Mouse (Mus musculus): ENCODE data around the gene Olfr1506. TPM values are rescaled to one million over a fixed set of nuclear protein-coding genes. Genes with fewer than 3 reads are reported as not detected.
"Not testable (repeated sequence)": the region's sequence is repeated elsewhere in the genome, so short reads cannot be mapped to it uniquely, and the experiment has no call there.

Olfr1506 gene
- not detected in 2 replicates for polyA plus RNA-seq (2015; fragmentation: Nextera tagmentation; extraction: Ambion mirVana)

DNA sequence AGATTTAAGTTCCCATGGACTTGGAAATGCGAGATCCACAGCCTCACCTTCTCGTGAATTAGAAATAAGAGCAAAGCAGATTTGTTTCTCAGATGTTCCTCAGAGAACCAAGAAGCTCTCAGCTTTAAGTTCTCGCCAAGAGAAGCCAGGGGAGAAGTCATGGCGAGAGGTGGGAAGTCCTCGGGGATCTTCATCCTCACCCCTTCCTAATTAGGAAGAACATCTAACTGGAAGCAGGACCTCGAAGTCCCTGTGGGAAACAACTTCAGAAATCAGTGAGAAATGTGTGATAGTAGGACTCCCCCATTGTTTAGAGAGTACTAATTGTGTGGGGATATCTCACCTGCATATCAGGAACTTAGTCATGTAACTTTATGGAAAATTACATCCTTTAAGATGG lies at the start of gene Olfr1506:
Gene Olfr1506, minus strand, starts transcription at position 101 of the 400 bp plus-strand sequence.
- not testable (repeated sequence) for ATAC-seq (ENCODE audit: low read depth); H3K27me3 ChIP-seq
- no CpG with 5 or more reads among the region's 6 CpGs for WGBS (ENCODE audit: insufficient replicate concordance)

DNA sequence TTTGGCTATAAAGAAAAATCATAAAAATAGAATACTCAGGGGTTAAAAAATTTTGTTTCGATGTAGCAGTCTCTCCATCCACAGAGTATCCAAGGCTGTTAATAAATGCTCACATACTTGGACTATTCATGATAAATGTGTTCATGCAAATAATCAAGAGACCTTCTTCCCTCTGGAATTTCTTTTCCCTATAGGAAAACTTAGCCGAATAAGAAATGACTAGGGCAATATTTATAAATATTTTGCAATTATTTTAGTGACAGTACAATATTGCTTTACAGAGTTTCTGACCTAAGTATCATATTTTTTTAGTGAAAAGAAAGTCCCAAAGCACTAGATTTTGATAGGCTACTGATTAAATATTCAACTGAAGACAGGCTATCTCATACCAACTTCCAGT lies 46.6 kb upstream of the Olfr1506 start, which contains the start of gene Olfr1271:
Gene Olfr1271, minus strand, starts transcription at position 101 of the 400 bp plus-strand sequence.
- no peaks in the 10 kb centered on the region for H3K36me3 ChIP-seq
- H3K27me3 ChIP-seq = no peaks in the 10 kb centered on the region
- H3K4me2 ChIP-seq = no peak within 1 kb of the TSS
- no peak within 1 kb of the TSS for H3K4me3 ChIP-seq (replicated peaks)
- no peaks in the 10 kb centered on the region for H3K4me1 ChIP-seq (replicated peaks)
- H3K27ac ChIP-seq = no peak within 1 kb of the TSS
- DNase-seq (no peak), ATAC-seq (ENCODE audit: low read depth) (no peak)
- H3K9ac ChIP-seq = no peak within 1 kb of the TSS
- no peaks in the 10 kb centered on the region for H3K9me3 ChIP-seq (replicated peaks)
- WGBS (ENCODE audit: insufficient replicate concordance) = 62% methylated on average over 2 of the region's 2 CpGs

More for the DNA sequence above, at the start of gene Olfr1506:
- H3K27ac ChIP-seq; H3K4me3 ChIP-seq (replicated peaks); DNase-seq; H3K4me2 ChIP-seq; H3K36me3 ChIP-seq; H3K9me3 ChIP-seq (replicated peaks); H3K9ac ChIP-seq; H3K4me1 ChIP-seq (replicated peaks): not testable (repeated sequence)

DNA sequence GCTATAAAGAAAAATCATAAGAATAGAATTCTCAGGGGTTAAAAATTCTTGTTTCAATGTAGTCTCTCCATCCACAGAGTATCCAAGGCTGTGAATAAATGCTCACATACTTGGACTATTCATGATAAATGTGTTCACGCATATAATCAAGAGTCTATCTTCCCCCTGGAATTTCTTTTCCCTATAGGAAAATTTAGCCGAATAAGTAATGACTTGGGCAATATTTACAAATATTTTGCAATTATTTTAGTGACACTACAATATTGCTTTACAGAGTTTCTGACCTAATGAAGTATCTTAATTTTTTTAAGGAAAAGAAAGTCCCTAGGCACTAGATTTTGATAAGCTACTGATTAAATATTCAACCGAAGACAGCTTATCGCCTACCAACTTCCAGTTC lies 33.2 kb upstream of the Olfr1506 start, which contains the start of gene Olfr142:
Gene Olfr142, minus strand, starts transcription at position 101 of the 400 bp plus-strand sequence.
- DNase-seq (no peak), ATAC-seq (ENCODE audit: low read depth) (no peak)
- 78% methylated on average over 4 of the region's 4 CpGs for WGBS (ENCODE audit: insufficient replicate concordance)
- Histone ChIP-seq H3K4me1 (replicated peaks) (no peaks in the 10 kb centered on the region), H3K27ac (no peak within 1 kb of the TSS), H3K4me2 (no peak within 1 kb of the TSS), H3K9ac (no peak within 1 kb of the TSS), H3K27me3 (no peaks in the 10 kb centered on the region), H3K9me3 (replicated peaks) (0 out of 2 replicates have a peak, but pooled peaks cover 3% of the 10 kb centered on the region), H3K36me3 (no peaks in the 10 kb centered on the region), H3K4me3 (replicated peaks) (no peak within 1 kb of the TSS)

DNA sequence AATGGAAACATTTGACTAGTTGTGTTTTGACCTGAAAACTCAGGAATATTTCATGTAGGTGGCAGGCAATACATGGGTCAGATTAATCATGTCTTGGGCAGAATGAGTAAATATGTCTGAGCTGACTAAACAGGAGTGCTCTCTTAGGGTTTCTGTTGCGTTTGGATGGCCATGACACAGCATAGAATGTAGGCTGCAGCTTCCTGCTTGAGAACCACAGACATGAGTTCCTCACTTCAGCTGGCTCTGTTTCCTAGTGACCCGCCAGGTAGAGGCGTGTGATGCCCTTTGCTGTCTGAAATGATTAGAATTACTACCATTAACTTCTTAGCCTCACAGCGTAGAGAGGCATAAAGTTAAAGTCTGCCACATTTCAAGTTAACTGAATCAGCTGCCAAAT lies 24.7 kb downstream of the Olfr1506 start:
- not testable (repeated sequence) for H3K4me2 ChIP-seq; H3K27ac ChIP-seq; ATAC-seq (ENCODE audit: low read depth); H3K36me3 ChIP-seq; H3K9ac ChIP-seq; DNase-seq; H3K4me3 ChIP-seq (replicated peaks); H3K9me3 ChIP-seq (replicated peaks); H3K4me1 ChIP-seq (replicated peaks); H3K27me3 ChIP-seq
- WGBS (ENCODE audit: insufficient replicate concordance) = no CpG with 5 or more reads among the region's 4 CpGs

DNA sequence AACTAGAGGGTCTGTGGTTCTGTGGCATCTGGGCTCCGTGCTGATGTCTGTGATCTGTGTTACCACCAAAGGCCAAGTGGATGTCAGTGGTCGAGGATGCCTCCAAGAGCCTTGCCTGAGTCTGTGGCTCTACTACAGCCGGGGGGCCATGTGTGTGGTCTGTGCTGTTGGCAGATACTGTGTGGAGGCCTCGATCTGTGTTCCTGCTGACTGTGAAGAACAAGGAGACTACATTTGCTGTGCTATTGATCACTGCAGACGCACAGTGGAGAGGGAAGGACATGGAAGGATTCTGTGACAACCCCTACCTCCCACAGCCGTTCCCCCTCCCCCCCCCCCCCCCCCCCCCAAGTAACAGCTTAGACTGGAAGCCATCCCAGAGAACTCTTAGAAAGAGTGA lies 29.0 kb downstream of the Olfr1506 start:
- no CpG with 5 or more reads among the region's 6 CpGs for WGBS (ENCODE audit: insufficient replicate concordance)
- not testable (repeated sequence) for H3K4me2 ChIP-seq; H3K9ac ChIP-seq; H3K36me3 ChIP-seq; H3K4me1 ChIP-seq (replicated peaks); H3K27ac ChIP-seq; H3K4me3 ChIP-seq (replicated peaks); DNase-seq; H3K9me3 ChIP-seq (replicated peaks); H3K27me3 ChIP-seq; ATAC-seq (ENCODE audit: low read depth)

DNA sequence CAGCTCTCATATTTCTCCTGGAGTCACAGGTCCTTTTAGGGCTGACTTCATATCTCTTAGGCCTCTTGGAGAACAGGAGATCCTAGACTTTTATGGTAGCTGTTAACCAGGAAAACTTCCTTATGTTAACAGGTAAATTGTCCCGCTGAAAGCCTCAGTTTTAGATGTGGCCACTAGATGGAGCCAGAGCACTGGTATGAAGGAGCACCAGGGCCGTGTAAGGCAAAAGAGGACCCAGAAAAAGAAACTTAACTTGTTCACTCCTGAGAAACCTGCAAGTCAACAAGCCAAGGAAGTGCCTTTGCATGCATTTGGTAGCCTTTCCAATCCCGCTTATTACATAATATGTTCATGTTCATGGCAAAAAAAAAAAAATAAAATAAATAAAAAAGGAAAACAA lies 29.5 kb downstream of the Olfr1506 start:
- not testable (repeated sequence) for H3K9ac ChIP-seq; ATAC-seq (ENCODE audit: low read depth); DNase-seq; H3K4me2 ChIP-seq; H3K27me3 ChIP-seq; H3K9me3 ChIP-seq (replicated peaks); H3K4me1 ChIP-seq (replicated peaks); H3K4me3 ChIP-seq (replicated peaks); H3K36me3 ChIP-seq; H3K27ac ChIP-seq
- no CpG with 5 or more reads among the region's 3 CpGs for WGBS (ENCODE audit: insufficient replicate concordance)

DNA sequence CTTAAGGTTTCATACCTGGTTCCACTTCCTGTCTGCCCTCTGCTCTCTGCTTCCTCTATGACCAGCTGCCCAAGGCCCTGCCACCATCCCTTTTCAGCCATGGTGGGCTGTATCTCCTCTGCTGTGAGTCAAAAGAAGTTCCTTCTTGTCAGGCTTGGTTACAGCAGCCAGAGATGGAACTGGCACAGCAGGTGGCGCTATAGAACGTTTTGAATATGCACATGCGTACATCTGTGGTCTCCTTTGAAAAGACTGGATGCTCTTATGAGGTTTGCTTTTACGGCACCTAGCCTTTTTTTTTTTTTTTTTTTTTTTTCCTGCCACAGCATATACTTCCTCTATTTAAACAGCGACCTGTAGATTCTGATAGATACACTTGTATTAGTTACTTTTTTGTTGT lies 37.2 kb downstream of the Olfr1506 start:
- not testable (repeated sequence) for H3K9ac ChIP-seq; H3K27ac ChIP-seq; H3K4me1 ChIP-seq (replicated peaks); H3K36me3 ChIP-seq; ATAC-seq (ENCODE audit: low read depth); H3K4me3 ChIP-seq (replicated peaks); H3K9me3 ChIP-seq (replicated peaks); DNase-seq; H3K27me3 ChIP-seq; H3K4me2 ChIP-seq
- WGBS (ENCODE audit: insufficient replicate concordance) = no CpG with 5 or more reads among the region's 5 CpGs

DNA sequence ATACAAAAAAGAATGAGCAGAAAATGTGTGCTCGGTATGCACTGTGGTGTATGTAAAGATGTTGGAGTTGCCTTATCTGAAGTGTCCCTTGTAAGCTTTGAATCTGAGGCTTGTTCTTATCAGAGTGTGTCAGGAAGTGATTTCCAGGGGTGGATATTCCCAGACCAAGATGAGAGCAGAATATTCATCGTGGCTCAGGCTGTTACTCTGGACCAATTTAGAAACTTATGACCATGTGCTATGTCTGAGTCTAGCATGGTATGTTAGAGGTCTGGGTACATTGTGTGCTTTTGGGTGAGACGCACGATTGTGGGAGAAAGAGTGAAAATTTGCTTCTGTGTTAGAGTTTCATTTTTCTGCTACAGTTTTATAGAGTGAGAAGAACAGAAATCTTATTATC lies 38.2 kb downstream of the Olfr1506 start:
- not testable (repeated sequence) for DNase-seq; H3K9ac ChIP-seq; H3K36me3 ChIP-seq; H3K4me1 ChIP-seq (replicated peaks); H3K4me3 ChIP-seq (replicated peaks); H3K27me3 ChIP-seq; H3K27ac ChIP-seq; ATAC-seq (ENCODE audit: low read depth); H3K4me2 ChIP-seq; H3K9me3 ChIP-seq (replicated peaks)
- WGBS (ENCODE audit: insufficient replicate concordance) = no CpG with 5 or more reads among the region's 4 CpGs

Other genes starting within 250 kb of the Olfr1506 start
- not detected in 2 replicates for gene Olfr1261, start 233.3 kb downstream of the Olfr1506 start, polyA plus RNA-seq (2015; fragmentation: Nextera tagmentation; extraction: Ambion mirVana)
- gene Olfr1262, start 224.3 kb downstream of the Olfr1506 start, polyA plus RNA-seq (2015; fragmentation: Nextera tagmentation; extraction: Ambion mirVana) = not detected in 2 replicates
- gene Olfr1263, start 212.4 kb downstream of the Olfr1506 start, polyA plus RNA-seq (2015; fragmentation: Nextera tagmentation; extraction: Ambion mirVana) = not detected in 2 replicates
- gene Olfr1264, start 198.9 kb downstream of the Olfr1506 start, polyA plus RNA-seq (2015; fragmentation: Nextera tagmentation; extraction: Ambion mirVana) = not detected in 2 replicates
- gene Olfr1265, start 189.2 kb downstream of the Olfr1506 start, polyA plus RNA-seq (2015; fragmentation: Nextera tagmentation; extraction: Ambion mirVana) = not detected in 2 replicates
- gene Olfr140, start 160.9 kb downstream of the Olfr1506 start, polyA plus RNA-seq (2015; fragmentation: Nextera tagmentation; extraction: Ambion mirVana) = not detected in 2 replicates
- gene Olfr1269, start 103.1 kb downstream of the Olfr1506 start, polyA plus RNA-seq (2015; fragmentation: Nextera tagmentation; extraction: Ambion mirVana) = not detected in 2 replicates
- not detected in 2 replicates for gene Olfr32, start 82.2 kb downstream of the Olfr1506 start, polyA plus RNA-seq (2015; fragmentation: Nextera tagmentation; extraction: Ambion mirVana)
- gene Olfr1270, start 71.4 kb downstream of the Olfr1506 start, polyA plus RNA-seq (2015; fragmentation: Nextera tagmentation; extraction: Ambion mirVana) = not detected in 2 replicates
- gene Olfr142, start 33.1 kb upstream of the Olfr1506 start, polyA plus RNA-seq (2015; fragmentation: Nextera tagmentation; extraction: Ambion mirVana) = not detected in 2 replicates
- gene Olfr1271, start 46.5 kb upstream of the Olfr1506 start, polyA plus RNA-seq (2015; fragmentation: Nextera tagmentation; extraction: Ambion mirVana) = not detected in 2 replicates
- not detected in 2 replicates for gene Olfr1272, start 68.3 kb upstream of the Olfr1506 start, polyA plus RNA-seq (2015; fragmentation: Nextera tagmentation; extraction: Ambion mirVana)
- not detected in 2 replicates for gene Gm13769, start 97.7 kb upstream of the Olfr1506 start, polyA plus RNA-seq (2015; fragmentation: Nextera tagmentation; extraction: Ambion mirVana)
- gene Olfr1274-ps, start 174.2 kb upstream of the Olfr1506 start, polyA plus RNA-seq (2015; fragmentation: Nextera tagmentation; extraction: Ambion mirVana) = not detected in 2 replicates

Measured in liver, embryonic 13.5 days (tissue).